Mouse (Mus musculus) CH12.LX (cell line): ENCODE measurements around the gene Kcnh4. TPM values are rescaled to one million over a fixed set of nuclear protein-coding genes. Genes with fewer than 3 reads are reported as not detected.

Source experiments
- DNase-seq: peaks from one replicate; pipeline ENCODE4 v3.0.0-alpha.2; 2013; ENCODE audit errors: extremely low read depth
- H3K27ac ChIP-seq: 2 replicates; pipeline ENCODE4 v1.5.1; 2012; ENCODE audit warnings: low read depth, mild to moderate bottlenecking, control low read depth, moderate library complexity; ENCODE audit not compliant: insufficient read depth
- H3K27me3 ChIP-seq: replicated peaks from 2 replicates; pipeline ENCODE3; 2012; ENCODE audit warnings: inconsistent platforms
- H3K36me3 ChIP-seq, 2 experiments: replicated peaks in 1 of 2; 2 replicates each; pipeline versions ENCODE3 to v1.6.1; 2012; ENCODE audit warnings: inconsistent platforms in 1 of 2, low read length in 1 of 2, mild to moderate bottlenecking in 1 of 2, mixed read lengths in 1 of 2, moderate library complexity in 1 of 2; ENCODE audit not compliant: control insufficient read depth in 1 of 2, insufficient read depth in 1 of 2
- H3K4me1 ChIP-seq, 2 experiments: 2 replicates each; pipeline ENCODE4 v1.6.1; 2012; ENCODE audit warnings: inconsistent platforms in 1 of 2, moderate library complexity in 1 of 2; ENCODE audit not compliant: insufficient read depth in 2 of 2, control insufficient read depth in 1 of 2
- H3K4me2 ChIP-seq: 2 replicates; pipeline ENCODE4 v1.6.1; 2012; ENCODE audit warnings: low read depth, mild to moderate bottlenecking, control low read depth; ENCODE audit not compliant: poor library complexity, insufficient read depth, severe bottlenecking
- H3K4me3 ChIP-seq, 3 experiments: fragments of 150-350 bp in 1 of 3; sonication (generic) in 1 of 3; replicated peaks in 1 of 3; 2 replicates each; pipeline versions ENCODE3 to v1.5.1; 2011 to 2012; ENCODE audit warnings: low read depth in 2 of 3, low read length in 2 of 3, mild to moderate bottlenecking in 2 of 3, moderate library complexity in 2 of 3, control low read depth in 1 of 3, improper control_type of control experiment in 1 of 3, inconsistent platforms in 1 of 3, mixed read lengths in 1 of 3; ENCODE audit not compliant: poor library complexity in 1 of 3
- H3K79me2 ChIP-seq: replicated peaks from 2 replicates; pipeline ENCODE4 v1.6.1; 2012; ENCODE audit warnings: mild to moderate bottlenecking, moderate library complexity; ENCODE audit not compliant: control insufficient read depth, poor library complexity, insufficient read depth, severe bottlenecking; ENCODE audit errors: extremely low read depth
- H3K9ac ChIP-seq: 2 replicates; pipeline ENCODE4 v1.6.1; 2012; ENCODE audit warnings: low read depth, mild to moderate bottlenecking, control low read depth, moderate library complexity; ENCODE audit not compliant: insufficient read depth
- H3K9me3 ChIP-seq: replicated peaks from 2 replicates; pipeline ENCODE3; 2012; ENCODE audit warnings: low read length, inconsistent platforms, mixed read lengths
- BHLHE40 ChIP-seq: IDR thresholded peaks from 2 replicates; pipeline ENCODE4 v1.6.1; 2011; ENCODE audit warnings: mild to moderate bottlenecking, low read depth, low read length, improper control_type of control experiment
- E2F4 ChIP-seq: IDR thresholded peaks from 2 replicates; pipeline ENCODE4 v1.6.1; 2011; ENCODE audit warnings: low read depth, low read length, improper control_type of control experiment; ENCODE audit not compliant: insufficient replicate concordance
- ETS1 ChIP-seq: conservative IDR thresholded peaks from 2 replicates; pipeline ENCODE4 v1.6.1; 2012; ENCODE audit warnings: low read depth, mild to moderate bottlenecking, inconsistent platforms, low read length, improper control_type of control experiment, moderate library complexity
- GABPA ChIP-seq: IDR thresholded peaks from 2 replicates; pipeline ENCODE4 v1.6.1; 2012; ENCODE audit warnings: low read depth, low read length, improper control_type of control experiment, inconsistent platforms; ENCODE audit not compliant: insufficient replicate concordance
- HCFC1 ChIP-seq: IDR thresholded peaks from 2 replicates; pipeline ENCODE4 v1.6.1; 2012; ENCODE audit warnings: low read depth, mild to moderate bottlenecking, inconsistent platforms, low read length, improper control_type of control experiment
- JUND ChIP-seq: conservative IDR thresholded peaks from 2 replicates; pipeline ENCODE4 v1.6.1; 2011; ENCODE audit warnings: low read depth, low read length, improper control_type of control experiment
- MAX ChIP-seq: IDR thresholded peaks from 2 replicates; pipeline ENCODE4 v1.6.1; 2011; ENCODE audit warnings: low read length, improper control_type of control experiment
- MEF2A ChIP-seq: IDR thresholded peaks from 2 replicates; pipeline ENCODE4 v1.6.1; 2014; ENCODE audit warnings: low read depth, mild to moderate bottlenecking, inconsistent platforms, low read length, improper control_type of control experiment, borderline replicate concordance
- POLR2AphosphoS2 ChIP-seq: IDR thresholded peaks from 2 replicates; pipeline ENCODE4 v1.6.1; 2011; ENCODE audit warnings: low read depth, low read length, improper control_type of control experiment
- SIN3A ChIP-seq: IDR thresholded peaks from 2 replicates; pipeline ENCODE4 v1.6.1; 2012; ENCODE audit warnings: low read length, improper control_type of control experiment, inconsistent platforms
- SMC3 ChIP-seq: IDR thresholded peaks from 2 replicates; pipeline ENCODE4 v1.6.1; 2011; ENCODE audit warnings: low read depth, low read length, improper control_type of control experiment
- TBP ChIP-seq: conservative IDR thresholded peaks from 2 replicates; pipeline ENCODE4 v1.6.1; 2011; ENCODE audit warnings: low read depth, low read length, improper control_type of control experiment
- TCF12 ChIP-seq: IDR thresholded peaks from 2 replicates; pipeline ENCODE4 v1.6.1; 2014; ENCODE audit warnings: low read depth, mild to moderate bottlenecking, inconsistent platforms, low read length, improper control_type of control experiment
- UBTF ChIP-seq: IDR thresholded peaks from 2 replicates; pipeline ENCODE4 v1.6.1; 2012; ENCODE audit warnings: low read depth, mild to moderate bottlenecking, inconsistent platforms, low read length, improper control_type of control experiment, moderate library complexity
- ZC3H11A ChIP-seq: IDR thresholded peaks from 2 replicates; pipeline ENCODE4 v1.6.1; 2012; ENCODE audit warnings: low read depth, mild to moderate bottlenecking, inconsistent platforms, low read length, improper control_type of control experiment
- ZMIZ1 ChIP-seq: IDR thresholded peaks from 2 replicates; pipeline ENCODE4 v1.6.1; 2012; ENCODE audit warnings: low read depth, mild to moderate bottlenecking, inconsistent platforms, low read length, improper control_type of control experiment
- dilution Hi-C: fragments of 300-500 bp; cut with MboI; formaldehyde crosslinking; loops from 2 replicates; pipeline ENCODE4 v1.14.3; 2020; ENCODE audit warnings: low sequenced_read_pairs; ENCODE audit not compliant: extremely low pct_unique_long_range_greater_than_20kb, extremely low pct_ligation_motif_present
- in situ Hi-C: fragments of 300-500 bp; cut with MboI; formaldehyde crosslinking; loops from 3 replicates; pipeline ENCODE4 v1.14.3; 2019; ENCODE audit warnings: low sequenced_read_pairs, low pct_ligation_motif_present, low pct_unique_long_range_greater_than_20kb, mixed read lengths
- polyA plus RNA-seq: library from polyadenylated mRNA; unstranded; fragments of >175 nt; gene quantifications from 2 replicates; pipeline ENCODE4 v1.2.1, GENCODE M21; 2012; ENCODE audit warnings: low read depth; ENCODE audit not compliant: insufficient read length
- total RNA-seq, 2 experiments: library from RNA; depleted of rRNA; stranded (reverse); fragments of 300-350 nt in 1 of 2; fragments of >200 nt in 1 of 2; gene quantifications; 2 replicates each; pipeline ENCODE4 v1.2.3; 2012 to 2014

The Kcnh4 gene
- total and polyA plus RNA-seq, 3 experiments = 0.87 to 4.0 (median 2.2) TPM

- dilution Hi-C loops = no loop called here
- Histone ChIP-seq H3K4me3 (no peak overlapping the region), H3K27me3 (no peaks in the 10 kb centered on the region), H3K27ac (no peak overlapping the region)
- TF ChIP-seq E2F4 = no peak
- TF ChIP-seq TCF12 = no peak
- TF ChIP-seq BHLHE40 = no peak
- no peak for TF ChIP-seq ZC3H11A
- no peak for TF ChIP-seq ZMIZ1
- no peak for TF ChIP-seq SIN3A
- TF ChIP-seq UBTF = no peak
- no peak for TF ChIP-seq GABPA
- no peak for TF ChIP-seq HCFC1
- no peak for TF ChIP-seq MEF2A
- no peak for TF ChIP-seq TBP
- TF ChIP-seq JUND = no peak
- no peak for TF ChIP-seq MAX
- TF ChIP-seq ETS1 = no peak
- TF ChIP-seq, all 38 proteins: peak for 0
- Histone ChIP-seq H3K36me3 (peaks cover 26 to 66% of the 10 kb centered on the region in 2 experiments), H3K9me3 (peaks cover 3% of the 10 kb centered on the region), H3K4me1 (peaks cover 21 to 35% of the 10 kb centered on the region in 2 experiments), H3K9ac (no peak overlapping the region), H3K4me2 (no peak overlapping the region), H3K79me2 (no peaks in the 10 kb centered on the region)
- in situ Hi-C loops = no loop called here
- no peak for DNase-seq
These were observed 5.1 kb downstream of the Kcnh4 start for GRCm38 (mm10) chr11:100754693-100755057.

GRCm38 (mm10) chr11:100754021-100754692 lies 5.6 kb downstream of the Kcnh4 start:
- H3K4me1 ChIP-seq = peaks cover 19 to 31% of the 10 kb centered on the region in 2 experiments
- no peak overlapping the region for H3K27ac ChIP-seq
- H3K27me3 ChIP-seq = no peaks in the 10 kb centered on the region
- H3K9ac ChIP-seq = no peak overlapping the region
- peaks cover 32 to 71% of the 10 kb centered on the region in 2 experiments for H3K36me3 ChIP-seq
- H3K4me3 ChIP-seq = no peak overlapping the region
- in situ Hi-C loops (no loop called here), dilution Hi-C loops (no loop called here)
- no peak overlapping the region for H3K4me2 ChIP-seq
- no peaks in the 10 kb centered on the region for H3K79me2 ChIP-seq
- peaks cover 3% of the 10 kb centered on the region for H3K9me3 ChIP-seq
- TF ChIP-seq POLR2AphosphoS2 (no peak), SMC3 (no peak), TCF12 (no peak)
- TF ChIP-seq, all 38 proteins: peak for 0
- DNase-seq = no peak
